Mouse (Mus musculus): ENCODE measurements around the gene Nr4a3.
A peak's percentile ranks its signal among the peaks of the same experiment; 100 is the strongest.

The Nr4a3 gene

GRCm38 (mm10) chr4:48044491-48045211, at the start of gene Nr4a3:
TSS of gene Nr4a3 (plus strand) at chr4:48045153.
- peak; percentile 93 for DNase-seq

DNA sequence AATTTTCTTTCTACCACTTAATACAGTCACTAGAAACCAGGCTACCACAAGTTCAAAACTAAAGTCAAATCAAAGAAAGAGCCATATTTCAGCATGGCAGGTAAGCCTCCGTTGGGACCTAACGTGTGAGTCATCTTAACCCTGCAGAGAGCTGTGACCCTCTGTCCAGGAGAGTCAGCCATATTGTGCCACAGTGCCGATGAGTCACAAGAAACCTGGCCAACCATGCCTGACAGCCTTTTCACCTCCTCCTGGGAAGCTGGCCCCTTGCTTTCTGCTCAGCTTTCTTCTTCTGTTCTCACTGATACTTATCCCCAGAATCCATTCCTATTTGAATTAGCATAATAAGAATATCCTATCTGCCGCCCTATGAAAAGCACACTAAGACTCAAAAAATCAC, 42.0 kb upstream of the Nr4a3 start:
- DNase-seq, result no peak

DNA sequence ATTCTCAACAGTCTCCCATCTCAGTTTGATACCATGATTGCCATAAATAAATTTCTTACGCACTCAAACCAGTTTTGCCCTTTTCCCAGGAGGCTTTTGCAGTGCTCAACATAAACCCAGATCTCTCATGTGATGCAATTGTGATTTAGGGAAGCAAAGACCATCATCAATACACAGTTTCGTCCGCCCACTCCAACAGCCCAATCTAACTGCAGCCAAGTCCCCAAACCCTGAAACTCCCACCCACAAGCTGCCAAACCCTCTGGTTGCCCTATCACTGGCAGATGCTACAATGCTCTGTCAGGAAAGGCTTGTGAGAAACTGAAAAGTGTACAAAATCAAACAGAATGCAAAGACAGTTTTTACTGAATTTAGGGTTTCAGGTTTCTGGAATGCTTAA, 41.5 kb upstream of the Nr4a3 start:
- DNase-seq, result no peak

GRCm38 (mm10) chr4:48006355-48006754, 38.6 kb upstream of the Nr4a3 start:
- DNase-seq, result no peak

DNA sequence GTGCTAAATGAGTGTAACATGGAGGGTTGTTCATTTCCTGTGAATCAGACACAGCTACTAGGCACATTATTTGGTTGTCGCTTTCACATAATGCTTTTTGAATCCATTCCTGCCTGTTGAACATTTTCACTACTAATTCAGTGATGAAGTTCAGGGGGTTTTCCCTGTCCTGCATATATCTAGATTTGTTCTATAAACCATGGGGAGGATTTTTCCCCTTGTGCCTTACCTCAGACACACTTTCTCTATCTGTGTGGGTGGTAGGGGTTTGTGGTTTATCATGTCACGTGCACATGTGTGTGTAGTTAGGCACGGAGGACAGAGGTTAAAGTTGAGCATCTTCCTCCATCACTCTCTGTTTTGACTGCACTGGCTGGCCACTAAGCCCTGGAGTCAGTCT, 32.7 kb upstream of the Nr4a3 start:
- no peak for DNase-seq

GRCm38 (mm10) chr4:48022966-48023365, 22.0 kb upstream of the Nr4a3 start:
- no peak for DNase-seq

- DNase-seq, result peak; percentile 58
These were observed 15.3 kb upstream of the Nr4a3 start for GRCm38 (mm10) chr4:48029652-48030051.

DNA sequence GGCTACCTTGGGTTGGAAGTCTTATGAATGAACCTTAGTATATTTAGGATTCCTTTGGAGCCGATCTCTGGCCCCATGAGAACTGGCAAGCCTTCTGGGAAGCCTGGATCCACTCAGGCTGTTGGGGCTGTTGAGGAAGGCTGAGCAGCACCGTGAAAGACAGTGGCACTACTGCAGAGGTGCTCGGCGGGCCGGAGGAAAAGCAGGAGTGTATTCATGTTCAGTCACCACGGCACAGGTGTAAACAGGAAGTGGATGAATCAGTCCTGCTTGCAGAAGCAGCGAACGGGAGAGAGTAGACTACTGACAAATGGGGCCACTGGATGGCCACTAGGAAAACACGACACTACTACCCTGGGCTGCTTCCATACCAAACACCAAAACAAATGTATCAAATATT, 10.7 kb upstream of the Nr4a3 start:
- no peak for DNase-seq

DNA sequence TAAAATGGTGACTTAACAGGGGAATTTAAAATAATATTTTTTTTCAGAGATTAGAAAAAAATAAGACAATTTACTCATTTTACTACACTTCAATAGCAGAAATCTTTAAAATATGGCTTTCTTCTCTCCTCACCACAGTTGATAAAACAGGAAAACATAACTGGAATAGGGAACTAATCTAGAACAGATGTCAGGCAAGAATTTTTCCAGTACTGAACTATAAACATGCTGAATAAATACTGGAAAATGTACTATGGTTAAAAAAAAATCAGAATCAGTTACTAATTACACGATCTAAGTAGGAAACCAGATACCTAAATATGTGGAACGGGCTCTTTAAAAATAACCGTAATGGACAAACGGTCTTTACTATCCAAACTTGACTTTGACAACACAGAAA, 7.3 kb upstream of the Nr4a3 start:
- DNase-seq, result no peak

DNA sequence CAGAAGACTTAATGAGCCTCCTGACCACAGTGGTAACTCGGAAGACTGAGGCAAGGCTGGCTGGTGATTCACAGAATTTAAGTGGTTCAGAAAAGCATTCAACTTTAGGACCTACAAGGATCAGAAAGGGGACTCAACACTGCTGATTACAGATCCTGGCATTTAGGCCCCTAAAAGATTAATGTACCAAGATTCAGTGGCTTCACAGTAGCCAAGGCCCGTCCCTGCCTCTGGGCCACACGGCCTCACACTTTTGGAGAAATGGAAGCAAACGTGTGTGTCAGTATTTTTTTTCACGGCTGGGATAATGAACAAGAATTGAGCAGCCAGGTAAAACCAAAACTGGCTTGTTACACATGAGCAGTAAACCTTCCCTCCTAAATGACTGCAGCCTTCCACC, 6.1 kb upstream of the Nr4a3 start:
- no peak for DNase-seq

DNA sequence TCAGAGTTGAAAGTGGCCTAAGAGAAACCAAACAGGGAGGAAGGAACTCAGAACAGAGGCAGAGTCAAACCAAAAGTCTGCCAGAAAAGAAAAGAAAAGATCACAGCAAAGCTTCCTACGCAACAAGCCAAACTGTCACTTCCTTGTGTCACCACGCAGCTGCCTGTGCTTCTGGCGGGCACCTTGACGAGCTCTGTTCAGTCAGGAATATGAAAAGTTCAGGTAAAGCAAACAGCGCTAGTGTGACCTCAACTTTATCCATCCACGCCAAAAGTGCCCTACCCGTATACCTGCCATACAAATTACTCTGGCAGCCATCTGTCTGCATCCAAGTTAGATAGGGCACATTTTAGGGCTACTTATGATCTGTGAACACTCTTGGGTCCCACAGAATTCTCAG, 5.2 kb upstream of the Nr4a3 start:
- no peak for DNase-seq

GRCm38 (mm10) chr4:48042466-48042785, 2.5 kb upstream of the Nr4a3 start:
- DNase-seq, result no peak

DNA sequence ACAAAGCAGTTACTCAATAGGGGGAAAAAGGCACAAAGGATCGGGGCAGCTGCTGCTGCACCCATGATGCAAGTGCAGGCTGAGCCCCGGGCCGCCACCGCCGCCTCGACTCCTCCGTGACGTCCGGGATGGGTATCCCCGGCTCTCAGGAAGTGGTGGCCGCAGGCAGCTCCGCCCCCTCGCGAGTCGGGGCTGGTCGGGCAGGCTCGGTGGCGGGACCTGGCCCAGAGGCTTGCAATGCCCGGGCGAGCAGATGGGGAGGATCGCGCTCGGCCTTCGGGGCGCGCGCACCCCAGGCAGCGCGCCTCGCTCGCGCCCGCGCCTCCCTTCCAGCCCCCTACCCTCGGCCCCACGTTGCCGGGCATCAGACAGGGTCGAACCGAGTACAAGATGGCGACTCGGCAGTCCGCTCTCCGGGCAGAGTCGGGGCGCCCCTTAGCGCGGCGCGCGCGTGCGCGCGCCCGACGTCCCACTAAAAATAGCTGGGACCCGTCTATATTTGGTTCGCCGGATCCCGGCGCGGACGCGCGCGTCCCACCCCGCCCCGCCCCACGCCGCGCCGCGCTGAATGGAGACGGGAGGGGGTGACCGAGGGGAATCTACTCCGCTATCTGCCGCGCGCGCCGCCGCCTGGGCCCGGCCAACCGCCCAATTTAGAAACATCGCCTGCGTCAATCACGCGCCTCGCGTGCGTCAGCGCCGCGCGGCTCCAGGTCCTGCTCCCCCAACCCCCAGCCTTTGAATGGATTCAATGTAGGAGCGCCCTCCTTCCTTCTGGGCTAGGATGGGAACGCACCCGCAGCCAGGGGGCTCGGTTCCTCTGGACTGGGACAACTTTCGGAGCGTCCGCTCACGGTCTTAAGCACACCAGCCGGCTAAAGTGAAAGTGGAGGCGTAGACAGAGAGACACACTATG, 1.9 kb upstream of the Nr4a3 start:
- DNase-seq, result peak; percentile 97

- no peak for DNase-seq
These were observed 837 bp upstream of the Nr4a3 start for GRCm38 (mm10) chr4:48044141-48044490.

GRCm38 (mm10) chr4:48045281-48045720, 348 bp downstream of the Nr4a3 start:
- no peak for DNase-seq

DNA sequence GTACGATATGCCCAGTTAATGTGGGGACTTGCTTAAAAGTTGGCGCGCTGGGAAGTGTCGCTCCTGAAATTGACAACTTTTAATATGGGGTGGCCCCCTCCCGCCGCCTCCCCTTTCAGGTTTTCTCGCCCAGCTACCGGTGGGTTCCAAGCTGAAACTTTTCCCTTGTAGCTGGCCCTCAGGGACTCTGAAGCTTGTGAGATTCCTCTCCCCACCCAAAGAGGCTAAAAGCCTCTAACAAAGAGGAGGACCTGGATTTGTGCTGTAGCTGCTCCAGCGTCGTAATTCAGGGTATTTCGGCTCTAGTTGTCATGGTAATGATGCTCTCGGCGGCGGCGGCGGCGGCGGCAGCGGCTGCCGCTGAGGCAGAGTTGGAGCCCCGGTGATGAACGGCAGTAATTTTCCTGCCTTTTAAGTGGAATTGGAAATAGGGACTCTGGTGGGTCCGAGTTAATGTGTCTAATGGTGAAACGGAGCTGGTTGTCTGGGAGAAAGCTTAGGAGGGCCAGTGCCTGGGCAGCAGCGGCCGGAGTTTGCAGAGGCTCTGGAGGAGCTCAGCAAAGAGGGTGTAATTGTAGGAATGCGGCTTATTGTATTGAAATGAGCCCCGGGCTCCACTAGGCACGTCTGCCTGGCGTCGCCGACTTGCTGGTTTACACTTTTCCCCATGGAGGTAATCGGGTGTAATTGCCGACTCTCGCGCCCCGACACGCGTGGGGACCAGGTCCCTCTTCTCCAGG, 938 bp downstream of the Nr4a3 start:
- peak; percentile 33 for DNase-seq

DNA sequence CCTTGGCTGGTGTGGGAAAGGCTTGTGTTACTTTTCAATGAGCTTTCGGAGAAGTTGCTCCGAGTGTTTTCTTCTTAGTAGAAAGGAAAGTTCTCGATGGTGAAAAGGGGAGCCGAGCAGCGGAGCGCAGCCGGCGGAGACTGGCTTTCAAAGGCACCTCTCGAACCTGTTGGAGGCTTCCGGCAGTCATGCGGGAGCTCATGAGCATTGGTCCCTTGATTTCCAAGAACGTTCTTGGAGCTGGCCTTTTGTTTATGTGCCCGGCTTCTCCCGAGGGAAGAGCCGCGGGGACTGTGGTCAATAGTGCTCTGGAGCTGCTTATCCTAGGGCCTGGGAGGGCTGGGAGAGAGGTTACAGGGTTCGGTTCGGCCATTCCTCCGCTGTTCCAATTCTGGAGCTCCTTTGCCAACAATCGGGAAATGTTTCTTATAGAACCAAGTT, 1.5 kb downstream of the Nr4a3 start:
- no peak for DNase-seq

DNA sequence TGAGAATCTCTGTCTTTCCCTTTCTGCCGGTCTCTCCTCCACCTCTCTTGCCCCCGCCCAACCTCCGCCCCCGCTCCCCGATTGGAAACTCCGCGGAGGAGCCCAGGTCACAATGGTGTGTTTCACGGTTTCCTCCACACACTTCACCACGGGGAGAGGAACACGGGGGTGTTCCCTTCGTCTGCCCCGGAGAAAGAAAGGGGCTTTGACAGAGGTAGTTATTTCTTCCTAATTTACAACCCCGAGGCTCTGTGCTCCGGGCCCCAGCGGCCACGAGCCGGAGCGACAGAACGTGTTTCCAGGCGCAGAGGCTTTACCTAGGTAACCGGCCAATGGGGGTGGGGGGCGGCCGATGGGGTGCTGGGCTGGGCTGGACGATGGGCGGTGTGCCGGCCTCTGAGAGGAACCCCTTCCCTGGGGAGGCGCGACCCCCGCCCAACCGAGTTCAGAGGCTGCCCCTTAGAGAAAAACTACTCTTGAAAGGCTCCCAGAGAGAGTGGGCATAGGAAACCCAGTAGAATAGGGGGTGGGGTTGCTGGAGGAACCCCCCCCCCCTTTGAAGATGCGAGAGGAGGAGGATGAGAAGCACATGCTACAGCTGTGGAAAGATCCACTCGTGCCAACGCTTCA, 2.3 kb downstream of the Nr4a3 start:
- no peak for DNase-seq

DNA sequence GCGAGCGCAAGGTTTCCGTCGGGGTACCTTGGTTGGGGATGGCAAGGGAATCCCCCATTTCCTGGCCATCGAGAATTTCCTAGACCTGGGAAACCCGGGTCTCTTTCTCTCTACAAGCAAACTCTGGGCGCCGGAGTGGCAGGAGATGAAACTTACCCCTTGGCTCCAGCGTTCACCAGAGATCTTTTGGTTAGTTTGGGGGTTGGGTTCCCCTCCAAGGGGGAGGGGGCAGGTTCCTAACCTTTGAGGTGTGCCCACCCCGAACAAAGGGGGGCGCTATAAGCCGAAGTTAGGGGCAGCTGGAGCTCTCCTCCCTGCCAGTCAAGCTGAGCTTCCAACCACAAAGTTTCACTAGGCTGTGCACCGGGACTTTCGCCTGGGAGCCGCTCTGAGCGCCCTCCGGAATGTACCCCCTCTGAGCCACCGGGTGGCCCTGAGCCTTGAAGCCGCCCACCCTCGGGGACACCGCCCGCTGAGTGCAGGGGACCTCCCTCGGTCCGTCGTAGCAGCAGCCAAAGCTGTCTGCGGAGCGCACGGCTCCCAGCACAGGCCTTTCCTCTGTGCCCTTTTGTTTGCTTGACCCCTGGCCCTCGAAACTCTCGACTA, 2.9 kb downstream of the Nr4a3 start:
- peak; percentile 26 for DNase-seq

GRCm38 (mm10) chr4:48048456-48049315, 3.7 kb downstream of the Nr4a3 start:
- DNase-seq, result no peak

DNA sequence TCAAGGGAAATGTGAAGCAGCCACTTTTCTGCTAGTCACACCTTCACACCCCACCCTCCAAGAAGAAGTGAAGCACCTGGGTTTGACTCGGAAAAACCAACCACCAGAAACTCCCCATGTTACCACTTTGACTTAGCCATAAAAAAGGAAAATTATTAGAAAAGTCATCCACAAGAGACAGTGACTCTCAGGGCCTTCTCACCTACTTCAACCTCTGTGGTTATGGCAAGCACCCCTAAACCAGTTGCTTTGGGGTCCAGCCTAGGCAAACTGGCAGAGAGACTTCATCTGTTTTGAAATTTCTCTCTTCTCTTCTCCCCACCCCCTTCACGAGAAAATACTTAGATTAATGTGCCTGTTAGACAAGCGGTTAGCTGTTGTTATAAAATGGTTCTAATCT, 5.1 kb downstream of the Nr4a3 start:
- no peak for DNase-seq

- no peak for DNase-seq
These were observed 5.5 kb downstream of the Nr4a3 start for GRCm38 (mm10) chr4:48050442-48050841.

All from lung, postnatal 36 days (tissue).